Mouse (Mus musculus) myocyte (in vitro differentiated cells): Measurements from ENCODE around the gene Coro2a. TPM values are rescaled to one million over a fixed set of nuclear protein-coding genes. Genes with fewer than 3 reads are reported as not detected.

Experiments used
- H3K27me3 ChIP-seq: one replicate; pipeline ENCODE4 v1.6.1; 2011; ENCODE audit not compliant: control insufficient read depth, insufficient read depth, insufficient read length
- H3K36me3 ChIP-seq: one replicate; pipeline ENCODE4 v1.6.1; 2011; ENCODE audit not compliant: control insufficient read depth, insufficient read depth
- H3K4me2 ChIP-seq: one replicate; pipeline ENCODE4 v1.6.1; 2011; ENCODE audit warnings: low read depth, control low read depth
- H3K4me3 ChIP-seq: one replicate; pipeline ENCODE4 v1.5.1; 2011; ENCODE audit warnings: mild to moderate bottlenecking, control low read depth, moderate library complexity
- H3K79me2 ChIP-seq: one replicate; pipeline ENCODE4 v1.6.1; 2011; ENCODE audit not compliant: control insufficient read depth, insufficient read depth
- H3ac ChIP-seq: one replicate; pipeline ENCODE4 v1.6.1; 2011; ENCODE audit not compliant: control insufficient read depth, insufficient read length
- CEBPB ChIP-seq: IDR thresholded peaks from 2 replicates; pipeline ENCODE4 v1.6.1; 2011; ENCODE audit warnings: mild to moderate bottlenecking, moderate library complexity; ENCODE audit not compliant: poor library complexity, insufficient read depth, severe bottlenecking
- E2F4 ChIP-seq: IDR thresholded peaks from one replicate; pipeline ENCODE4 v1.6.1; 2011; ENCODE audit warnings: mild to moderate bottlenecking, control low read depth, moderate library complexity; ENCODE audit not compliant: insufficient read depth
- MAX ChIP-seq: IDR thresholded peaks from one replicate; pipeline ENCODE4 v1.6.1; 2011; ENCODE audit warnings: low read depth, mild to moderate bottlenecking, control low read depth
- MYOD1 ChIP-seq, 3 experiments: IDR thresholded peaks; one replicate each; pipeline ENCODE4 v1.6.1; 2011; ENCODE audit warnings: control low read depth in 2 of 3, low read depth in 2 of 3, mild to moderate bottlenecking in 2 of 3, moderate library complexity in 1 of 3; ENCODE audit not compliant: insufficient read length in 2 of 3, control insufficient read depth in 1 of 3
- MYOG ChIP-seq, 3 experiments: IDR thresholded peaks; one replicate each; pipeline ENCODE4 v1.6.1; 2011; ENCODE audit warnings: control low read depth in 2 of 3, low read depth in 2 of 3, mild to moderate bottlenecking in 2 of 3; ENCODE audit not compliant: insufficient read length in 2 of 3, control insufficient read depth in 1 of 3, insufficient read depth in 1 of 3
- POLR2A ChIP-seq: IDR thresholded peaks from one replicate; pipeline ENCODE4 v1.6.1; 2011; ENCODE audit warnings: low read depth, mild to moderate bottlenecking, control low read depth, moderate library complexity; ENCODE audit not compliant: insufficient read length
- POLR2AphosphoS2 ChIP-seq: IDR thresholded peaks from one replicate; pipeline ENCODE4 v1.6.1; 2011; ENCODE audit warnings: low read depth, control low read depth; ENCODE audit not compliant: insufficient read length
- REST ChIP-seq: IDR thresholded peaks from one replicate; pipeline ENCODE4 v1.6.1; 2011; ENCODE audit warnings: mild to moderate bottlenecking, control low read depth, moderate library complexity; ENCODE audit not compliant: insufficient read depth, insufficient read length
- SRF ChIP-seq: IDR thresholded peaks from one replicate; pipeline ENCODE4 v1.6.1; 2011; ENCODE audit warnings: low read depth; ENCODE audit not compliant: control insufficient read depth, insufficient read length
- TCF12 ChIP-seq: IDR thresholded peaks from one replicate; pipeline ENCODE4 v1.6.1; 2011; ENCODE audit warnings: mild to moderate bottlenecking, control low read depth; ENCODE audit not compliant: poor library complexity, insufficient read depth, severe bottlenecking
- TCF3 ChIP-seq: IDR thresholded peaks from one replicate; pipeline ENCODE4 v1.6.1; 2011; ENCODE audit warnings: low read depth, control low read depth; ENCODE audit not compliant: insufficient read length
- USF1 ChIP-seq: IDR thresholded peaks from one replicate; pipeline ENCODE4 v1.6.1; 2011; ENCODE audit warnings: low read depth, mild to moderate bottlenecking, control low read depth, moderate library complexity
- polyA plus RNA-seq: library from polyadenylated mRNA; unstranded; fragments of >200 nt; fragmentation: generic; extraction: Trizol; gene quantifications from one replicate; pipeline ENCODE4 v1.2.1, GENCODE M21; 2012; ENCODE audit warnings: missing spikeins

The Coro2a gene
- polyA plus RNA-seq, 1 experiment: 0.30 TPM

- no peaks in the 10 kb centered on the region for H3K27me3 ChIP-seq
- peak in 2 of 3 experiments; percentile 88 to 94 for TF ChIP-seq MYOD1 (IDR thresholded peaks at IDR 0.05; ENCODE audit: control insufficient read depth in 1 of 3, insufficient read length in 2 of 3, low read depth in 2 of 3)
- TF ChIP-seq E2F4: no peak
- TF ChIP-seq POLR2A: peak; percentile 96
- TF ChIP-seq CEBPB: no peak
- peak; percentile 24 for TF ChIP-seq REST
- TF ChIP-seq MAX: no peak
- TF ChIP-seq POLR2AphosphoS2: peak; percentile 96
- TF ChIP-seq SRF: no peak
- peak; percentile 59 to 95 (median 94) for TF ChIP-seq MYOG (IDR thresholded peaks at IDR 0.05; ENCODE audit: control insufficient read depth in 1 of 3, insufficient read depth in 1 of 3, insufficient read length in 2 of 3, low read depth in 2 of 3)
- TF ChIP-seq USF1: peak; percentile 62
- peak overlapping the region; percentile 90 for H3K4me2 ChIP-seq
- H3K79me2 ChIP-seq: no peaks in the 10 kb centered on the region
- H3K4me3 ChIP-seq: peak overlapping the region; percentile 25
- H3ac ChIP-seq: peak overlapping the region; percentile 41
- no peaks in the 10 kb centered on the region for H3K36me3 ChIP-seq
Measured at GRCm38 (mm10) chr4:46506801-46507610, 95.0 kb downstream of the Coro2a start.

- H3K27me3 ChIP-seq: no peaks in the 10 kb centered on the region
- H3K36me3 ChIP-seq: no peaks in the 10 kb centered on the region
- no peaks in the 10 kb centered on the region for H3K79me2 ChIP-seq
- no peak overlapping the region for H3K4me2 ChIP-seq
- no peak for TF ChIP-seq USF1
- TF ChIP-seq TCF12: no peak
- TF ChIP-seq POLR2AphosphoS2: no peak
- no peak for TF ChIP-seq POLR2A
- TF ChIP-seq TCF3: no peak
- TF ChIP-seq SRF: no peak
- no peak for TF ChIP-seq MYOG (IDR thresholded peaks at IDR 0.05; ENCODE audit: control insufficient read depth in 1 of 3, insufficient read depth in 1 of 3, insufficient read length in 2 of 3, low read depth in 2 of 3)
- TF ChIP-seq MAX: no peak
- TF ChIP-seq E2F4: no peak
- H3K4me3 ChIP-seq: no peak overlapping the region
- no peak overlapping the region for H3ac ChIP-seq
Measured at GRCm38 (mm10) chr4:46505361-46506057, 96.5 kb downstream of the Coro2a start.

- no peaks in the 10 kb centered on the region for H3K79me2 ChIP-seq
- no peak overlapping the region for H3ac ChIP-seq
- TF ChIP-seq SRF (no peak), E2F4 (no peak), REST (no peak), MAX (no peak), CEBPB (no peak), POLR2AphosphoS2 (no peak), TCF12 (no peak), POLR2A (no peak), MYOD1 (IDR thresholded peaks at IDR 0.05; ENCODE audit: control insufficient read depth in 1 of 3, insufficient read length in 2 of 3, low read depth in 2 of 3) (no peak)
- no peaks in the 10 kb centered on the region for H3K27me3 ChIP-seq
- H3K36me3 ChIP-seq: peaks cover 8% of the 10 kb centered on the region
- H3K4me2 ChIP-seq: no peak overlapping the region
- no peak overlapping the region for H3K4me3 ChIP-seq
Measured at GRCm38 (mm10) chr4:46503881-46504280, 98.1 kb downstream of the Coro2a start.

- Histone ChIP-seq H3K36me3 (peaks cover 8% of the 10 kb centered on the region), H3K79me2 (no peaks in the 10 kb centered on the region), H3K4me3 (no peak overlapping the region), H3K27me3 (no peaks in the 10 kb centered on the region), H3ac (no peak overlapping the region), H3K4me2 (no peak overlapping the region)
- no peak for TF ChIP-seq SRF
- no peak for TF ChIP-seq REST
Measured at GRCm38 (mm10) chr4:46502606-46503502, 99.1 kb downstream of the Coro2a start.

- TF ChIP-seq CEBPB (no peak), POLR2AphosphoS2 (no peak), POLR2A (no peak), USF1 (no peak), SRF (no peak), TCF12 (no peak), REST (no peak), MYOD1 (IDR thresholded peaks at IDR 0.05; ENCODE audit: control insufficient read depth in 1 of 3, insufficient read length in 2 of 3, low read depth in 2 of 3) (no peak), MAX (no peak), MYOG (IDR thresholded peaks at IDR 0.05; ENCODE audit: control insufficient read depth in 1 of 3, insufficient read depth in 1 of 3, insufficient read length in 2 of 3, low read depth in 2 of 3) (no peak)
- H3K79me2 ChIP-seq: no peaks in the 10 kb centered on the region
- H3K4me2 ChIP-seq: no peak overlapping the region
- peaks cover 13% of the 10 kb centered on the region for H3K36me3 ChIP-seq
- no peaks in the 10 kb centered on the region for H3K27me3 ChIP-seq
- no peak overlapping the region for H3ac ChIP-seq
- no peak overlapping the region for H3K4me3 ChIP-seq
Measured at GRCm38 (mm10) chr4:46498976-46499375, 103.0 kb downstream of the Coro2a start.
